Mouse (Mus musculus) lung, postnatal 0 days (tissue): Measurements from ENCODE around the gene Syne3. TPM values are rescaled to one million over a fixed set of nuclear protein-coding genes. Genes with fewer than 3 reads are reported as not detected.
A peak's percentile ranks its signal among the peaks of the same experiment; 100 is the strongest.

Experiments
- ATAC-seq: fragments of 200-750 bp; cut with Nextera tagmentation; 2 replicates; pipeline ENCODE4 v1.8.0; 2017; ENCODE audit warnings: moderate library complexity
- DNase-seq: peaks from one replicate; pipeline ENCODE4 v3.0.0-alpha.2; 2016; ENCODE audit warnings: low spot score
- H3K27ac ChIP-seq: fragments of 300-500 bp; sonication (generic); 2 replicates; pipeline ENCODE4 v1.5.1; 2014; ENCODE audit warnings: antibody characterized with exemption, mild to moderate bottlenecking, low read length, mixed read lengths
- H3K27me3 ChIP-seq: fragments of 300-500 bp; sonication (generic); replicated peaks from 2 replicates; pipeline ENCODE4 v1.6.1; 2014; ENCODE audit warnings: low read length, mixed read lengths; ENCODE audit not compliant: insufficient read depth
- H3K36me3 ChIP-seq: fragments of 300-500 bp; sonication (generic); 2 replicates; pipeline ENCODE4 v1.6.1; 2014; ENCODE audit warnings: low read length, mixed read lengths; ENCODE audit not compliant: insufficient read depth
- H3K4me1 ChIP-seq: fragments of 300-500 bp; sonication (generic); 2 replicates; pipeline ENCODE4 v1.6.1; 2014; ENCODE audit warnings: antibody characterized with exemption, low read depth, low read length, mixed read lengths; ENCODE audit not compliant: insufficient read depth
- H3K4me2 ChIP-seq: fragments of 300-500 bp; sonication (generic); replicated peaks from 2 replicates; pipeline ENCODE4 v1.6.1; 2014; ENCODE audit warnings: low read depth, mild to moderate bottlenecking, low read length, moderate library complexity, mixed read lengths
- H3K4me3 ChIP-seq: fragments of 300-500 bp; sonication (generic); 2 replicates; pipeline ENCODE4 v1.5.1; 2014; ENCODE audit warnings: low read depth, low read length
- H3K9ac ChIP-seq: fragments of 300-500 bp; sonication (generic); replicated peaks from 2 replicates; pipeline ENCODE4 v1.6.1; 2014; ENCODE audit warnings: low read depth, mild to moderate bottlenecking
- H3K9me3 ChIP-seq: fragments of 300-500 bp; sonication (generic); 2 replicates; pipeline ENCODE4 v1.6.1; 2016; ENCODE audit warnings: low read length, mixed read lengths
- CTCF ChIP-seq: IDR thresholded peaks from 2 replicates; pipeline ENCODE4 v1.5.1; 2016; ENCODE audit warnings: antibody characterized with exemption, mild to moderate bottlenecking
- EP300 ChIP-seq: IDR thresholded peaks from 2 replicates; pipeline ENCODE4 v1.6.1; 2016; ENCODE audit warnings: antibody characterized with exemption, mild to moderate bottlenecking, control low read depth
- WGBS: fragments of 180-500 bp; shearing (Covaris S2); extraction: QIAGEN DNeasy Blood & Tissue Kit; methylation state at CpG from one replicate; pipeline ENCODE4 v1.1.7; 2014; 5-methylcytosine and 5-hydroxymethylcytosine counted together
- polyA plus RNA-seq: library from polyadenylated mRNA; unstranded; fragments of >200 nt; fragmentation: Nextera tagmentation; extraction: Ambion mirVana; gene quantifications from 2 replicates; pipeline ENCODE4 v1.2.1, GENCODE M21; 2015

Syne3 gene
- polyA plus RNA-seq, 1 experiment from 2014 or later = 1.2 TPM

GRCm38 (mm10) chr12:104997641-104998293 is 11.8 kb downstream of the Syne3 start:
- no peak overlapping the region for H3K27ac ChIP-seq
- 72% methylated on average over 10 of the region's 10 CpGs for WGBS
- no peak overlapping the region for H3K9ac ChIP-seq
- TF ChIP-seq EP300 (no peak), CTCF (no peak)
- H3K27me3 ChIP-seq = no peaks in the 10 kb centered on the region
- no peaks in the 10 kb centered on the region; the same call in 1 of the 2 replicates for H3K4me1 ChIP-seq
- H3K4me3 ChIP-seq = no peak overlapping the region
- ATAC-seq (no peak), DNase-seq (no peak)
- H3K4me2 ChIP-seq = no peak overlapping the region
- H3K9me3 ChIP-seq = no peaks in the 10 kb centered on the region
- H3K36me3 ChIP-seq = no peaks in the 10 kb centered on the region

GRCm38 (mm10) chr12:104997159-104997558 is 12.4 kb downstream of the Syne3 start:
- Histone ChIP-seq H3K27me3 (no peaks in the 10 kb centered on the region), H3K36me3 (no peaks in the 10 kb centered on the region), H3K4me3 (no peak overlapping the region), H3K4me2 (no peak overlapping the region), H3K4me1 (no peaks in the 10 kb centered on the region; the same call in 1 of the 2 replicates), H3K27ac (no peak overlapping the region), H3K9ac (no peak overlapping the region), H3K9me3 (no peaks in the 10 kb centered on the region)
- ATAC-seq = no peak
- no peak for DNase-seq
- WGBS = 69% methylated on average over 10 of the region's 10 CpGs
- no peak for TF ChIP-seq CTCF
- no peak for TF ChIP-seq EP300

GRCm38 (mm10) chr12:104996012-104996728 is 13.4 kb downstream of the Syne3 start:
- no peaks in the 10 kb centered on the region for H3K9me3 ChIP-seq
- H3K4me1 ChIP-seq = no peaks in the 10 kb centered on the region; the same call in 1 of the 2 replicates
- ATAC-seq (no peak), DNase-seq (no peak)
- no peak overlapping the region for H3K4me2 ChIP-seq
- 87% methylated on average over 9 of the region's 9 CpGs for WGBS
- H3K27me3 ChIP-seq = no peaks in the 10 kb centered on the region
- no peak overlapping the region for H3K9ac ChIP-seq
- no peaks in the 10 kb centered on the region for H3K36me3 ChIP-seq
- TF ChIP-seq CTCF (no peak), EP300 (no peak)
- H3K4me3 ChIP-seq = no peak overlapping the region
- H3K27ac ChIP-seq = no peak overlapping the region

GRCm38 (mm10) chr12:104995259-104995876 is 14.2 kb downstream of the Syne3 start:
- Histone ChIP-seq H3K4me2 (no peak overlapping the region), H3K4me3 (no peak overlapping the region), H3K27ac (no peak overlapping the region), H3K36me3 (no peaks in the 10 kb centered on the region), H3K9ac (no peak overlapping the region), H3K9me3 (no peaks in the 10 kb centered on the region), H3K4me1 (no peaks in the 10 kb centered on the region), H3K27me3 (no peaks in the 10 kb centered on the region)
- TF ChIP-seq CTCF = no peak
- TF ChIP-seq EP300 = no peak
- ATAC-seq (0 out of 2 replicates have a peak, but pooled peaks have one; percentile 9), DNase-seq (no peak)
- 80% methylated on average over 11 of the region's 12 CpGs for WGBS

- Histone ChIP-seq H3K27me3 (no peaks in the 10 kb centered on the region), H3K9ac (no peak overlapping the region), H3K4me3 (no peak overlapping the region), H3K9me3 (no peaks in the 10 kb centered on the region), H3K4me1 (no peaks in the 10 kb centered on the region), H3K4me2 (no peak overlapping the region), H3K27ac (no peak overlapping the region), H3K36me3 (no peaks in the 10 kb centered on the region)
- no peak for DNase-seq
- peak; percentile 48; the same call in 1 of the 2 replicates for ATAC-seq
- 62% methylated on average over 8 of the region's 8 CpGs for WGBS
- TF ChIP-seq CTCF (no peak), EP300 (no peak)
Observed at GRCm38 (mm10) chr12:104992838-104993237, 16.8 kb downstream of the Syne3 start.

- Histone ChIP-seq H3K9ac (no peak overlapping the region), H3K36me3 (no peaks in the 10 kb centered on the region), H3K4me1 (no peaks in the 10 kb centered on the region), H3K27me3 (no peaks in the 10 kb centered on the region), H3K27ac (no peak overlapping the region), H3K4me3 (no peak overlapping the region), H3K9me3 (no peaks in the 10 kb centered on the region), H3K4me2 (no peak overlapping the region)
- ATAC-seq = peak; percentile 27; the same call in 1 of the 2 replicates
- no peak for TF ChIP-seq EP300
- TF ChIP-seq CTCF = no peak
- no peak for DNase-seq
- WGBS = 74% methylated on average over 10 of the region's 10 CpGs
Observed at GRCm38 (mm10) chr12:104992123-104992741, 17.4 kb downstream of the Syne3 start.
